Mouse (Mus musculus) heart, postnatal 0 days (tissue): ENCODE measurements around the gene Osbpl8.

Experiments
- CTCF ChIP-seq: IDR thresholded peaks from 2 replicates; pipeline ENCODE4 v1.5.1; 2016; ENCODE audit warnings: antibody characterized with exemption, control low read depth, low read depth
- EP300 ChIP-seq: IDR thresholded peaks from 2 replicates; pipeline ENCODE4 v1.6.1; 2016; ENCODE audit warnings: antibody characterized with exemption, low read depth

- TF ChIP-seq CTCF (no peak), EP300 (no peak)
Observed at GRCm38 (mm10) chr10:111336353-111336713, 171.8 kb downstream of the Osbpl8 start.
